Mouse (Mus musculus): ENCODE results near the gene Clcn2. TPM values are rescaled to one million over a fixed set of nuclear protein-coding genes. Genes with fewer than 3 reads are reported as not detected.

The Clcn2 gene
- total RNA-seq (2023) = 1 to 10 TPM; 3.0 to 4.6 TPM

GRCm38 (mm10) chr16:20717181-20717977 is at the start of gene Clcn2, which contains the start of gene Polr2h:
Clcn2 (minus strand) TSS chr16:20717746.
Polr2h (plus strand) TSS chr16:20717665.

GRCm38 (mm10) chr16:20733731-20734730 is 16.5 kb upstream of the Clcn2 start, which contains the start of gene Thpo:
Thpo (minus strand) TSS chr16:20734511.

GRCm38 (mm10) chr16:20732925-20733730 is 15.6 kb upstream of the Clcn2 start, which contains the start of gene Chrd:
Chrd (plus strand) TSS chr16:20733127.

DNA sequence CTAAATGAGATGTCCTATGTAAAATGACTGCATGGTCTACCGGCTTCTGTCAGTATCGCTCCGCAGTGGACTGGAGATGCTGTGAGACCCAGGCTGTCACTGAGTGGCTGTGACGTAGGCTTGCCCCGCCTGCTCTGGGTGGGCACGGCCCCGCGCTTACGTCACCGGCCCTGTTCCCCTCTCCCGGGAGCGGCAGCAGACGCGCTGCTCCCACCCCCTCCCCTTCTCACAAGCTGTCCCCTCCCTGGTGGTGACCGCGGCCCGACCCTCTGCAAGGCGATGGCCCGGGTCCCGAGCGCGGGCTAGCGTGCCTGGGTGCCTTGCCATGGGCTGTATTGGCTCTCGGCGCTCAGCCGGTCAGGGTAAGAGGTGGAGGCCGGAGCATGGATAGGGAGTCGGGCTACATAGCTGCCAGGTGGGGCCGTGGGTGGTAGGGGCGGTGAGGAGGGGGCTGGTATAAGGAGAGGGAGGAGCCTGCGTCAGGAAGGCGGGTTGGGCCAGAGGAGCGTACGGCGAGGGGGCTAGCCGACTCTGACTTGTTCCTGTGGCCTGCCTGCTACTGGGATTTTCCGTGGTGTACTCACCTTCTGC is 24.3 kb downstream of the Clcn2 start, which contains the start of gene Fam131a:
Gene Fam131a (plus strand): TSS at position 131 of the 591 bp plus-strand sequence.

GRCm38 (mm10) chr16:20668013-20668412 is 49.5 kb downstream of the Clcn2 start, which contains the start of gene Eif4g1:
Eif4g1 (plus strand) TSS chr16:20668313.

Other genes starting within 250 kb of the Clcn2 start
- 10 to 100 TPM; 50.6 to 52.9 TPM for gene Eif2b5, start 218.9 kb downstream of the Clcn2 start, total RNA-seq (2023)
- gene Dvl3, start 200.8 kb downstream of the Clcn2 start, total RNA-seq (2023) = 10 to 100 TPM; 42.8 to 42.9 TPM
- 100 to 1,000 TPM; 172 to 203 TPM for gene Ap2m1, start 182.3 kb downstream of the Clcn2 start, total RNA-seq (2023)
- gene Abcf3, start 169.2 kb downstream of the Clcn2 start, total RNA-seq (2023) = 100 to 1,000 TPM in 1 of 2 experiments, 10 to 100 TPM in 1; 88.3 to 112 TPM
- under 1 TPM in 1 of 2 experiments, not detected in 1; 0.33 TPM for gene Vwa5b2, start 128.3 kb downstream of the Clcn2 start, total RNA-seq (2023)
- 10 to 100 TPM; 10.3 to 11.8 TPM for gene Eef1akmt4, start 106.2 kb downstream of the Clcn2 start, total RNA-seq (2023)
- gene Gm49333, start 106.1 kb downstream of the Clcn2 start, total RNA-seq (2023) = not detected
- gene Alg3, start 106.0 kb downstream of the Clcn2 start, total RNA-seq (2023) = 10 to 100 TPM; 11.3 to 13.0 TPM
- gene Camk2n2, start 96.5 kb downstream of the Clcn2 start, total RNA-seq (2023) = not detected
- gene Ece2, start 87.9 kb downstream of the Clcn2 start, total RNA-seq (2023) = not detected
- 100 to 1,000 TPM; 116 to 129 TPM for gene Psmd2, start 66.1 kb downstream of the Clcn2 start, total RNA-seq (2023)
- 100 to 1,000 TPM; 305 to 311 TPM for gene Eif4g1, start 49.4 kb downstream of the Clcn2 start, total RNA-seq (2023)
- 1 to 10 TPM; 2.2 to 2.5 TPM for gene Fam131a, start 24.5 kb downstream of the Clcn2 start, total RNA-seq (2023)
- gene Polr2h, start 81 bp downstream of the Clcn2 start, total RNA-seq (2023) = 10 to 100 TPM; 23.6 to 24.4 TPM
- gene Chrd, start 15.4 kb upstream of the Clcn2 start, total RNA-seq (2023) = not detected
- gene Thpo, start 16.8 kb upstream of the Clcn2 start, total RNA-seq (2023) = not detected